Mouse (Mus musculus) granulocyte monocyte progenitor cell, adult 5-6 weeks (primary cell): Measurements from ENCODE around the gene Dpysl5. TPM values are rescaled to one million over a fixed set of nuclear protein-coding genes. Genes with fewer than 3 reads are reported as not detected.

Experiments used
- ATAC-seq: replicated peaks from 2 replicates; pipeline ENCODE4 v1.8.0; 2016; ENCODE audit warnings: mild to moderate bottlenecking, moderate TSS enrichment, inconsistent platforms; ENCODE audit not compliant: poor library complexity, severe bottlenecking
- total RNA-seq, 2 experiments: library from RNA; stranded (forward) in 1 of 2; stranded (reverse) in 1 of 2; fragments of 200-712, 200-1000 nt in 1 of 2; fragments of >200 nt in 1 of 2; fragmentation: Nextera tagmentation in 1 of 2; gene quantifications; 2 replicates each; pipeline ENCODE4 v1.2.3; 2014 to 2017

Gene Dpysl5
- total RNA-seq, 2 experiments from 2014 or later: not detected

DNA sequence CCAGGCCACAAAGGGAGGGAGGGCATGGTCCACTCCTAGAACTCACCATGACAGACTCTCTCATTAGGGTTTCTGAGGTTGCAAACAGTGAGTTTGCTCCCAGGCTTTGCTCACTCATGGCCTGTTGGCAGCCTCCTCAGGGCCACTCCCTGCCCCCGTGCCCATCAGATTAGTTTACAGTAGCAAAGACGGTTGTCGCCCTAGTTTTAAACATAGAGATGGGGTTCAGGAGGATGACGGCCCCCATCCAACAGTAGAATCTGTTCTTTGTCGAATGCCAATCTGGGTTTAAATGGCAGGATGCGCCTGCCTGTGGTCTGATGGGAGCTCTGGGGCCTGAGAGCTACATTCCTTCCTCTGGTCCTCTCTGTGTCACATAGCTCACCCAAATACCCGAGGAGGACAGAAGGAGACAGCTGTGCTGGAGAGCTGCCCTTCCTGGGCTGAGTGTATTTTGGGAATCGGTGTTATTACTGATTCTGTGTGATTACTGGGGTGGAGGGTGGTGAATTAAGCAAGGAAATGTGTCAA is 105.0 kb downstream of the Dpysl5 start:
- no peak for ATAC-seq

DNA sequence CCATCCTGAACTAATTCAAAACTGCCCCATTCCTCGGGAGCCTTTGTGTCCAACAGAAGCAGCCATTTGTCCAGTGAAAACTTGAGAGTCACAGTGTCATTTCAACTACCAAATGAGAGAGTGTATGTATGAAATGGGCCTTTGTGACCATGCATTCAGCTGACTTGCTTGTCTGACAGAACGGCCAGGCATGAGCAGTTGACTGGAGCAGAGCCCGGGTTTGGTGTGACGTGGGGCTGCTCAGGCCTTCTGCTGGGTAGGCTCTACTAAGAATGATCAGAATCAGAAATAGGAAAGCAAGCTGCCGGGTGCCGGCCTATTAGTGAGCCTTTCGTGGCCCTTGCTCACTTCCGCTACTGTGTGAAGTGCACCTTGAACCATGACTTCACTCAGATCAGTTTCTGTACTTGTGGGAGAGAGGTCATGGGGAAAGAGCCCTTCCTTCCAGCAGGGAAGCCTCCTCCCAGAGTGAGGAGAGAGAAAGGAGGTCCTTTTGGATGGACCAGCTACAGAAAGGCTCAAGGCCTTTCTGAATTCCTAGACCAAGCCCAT is 107.5 kb downstream of the Dpysl5 start:
- ATAC-seq: no peak

DNA sequence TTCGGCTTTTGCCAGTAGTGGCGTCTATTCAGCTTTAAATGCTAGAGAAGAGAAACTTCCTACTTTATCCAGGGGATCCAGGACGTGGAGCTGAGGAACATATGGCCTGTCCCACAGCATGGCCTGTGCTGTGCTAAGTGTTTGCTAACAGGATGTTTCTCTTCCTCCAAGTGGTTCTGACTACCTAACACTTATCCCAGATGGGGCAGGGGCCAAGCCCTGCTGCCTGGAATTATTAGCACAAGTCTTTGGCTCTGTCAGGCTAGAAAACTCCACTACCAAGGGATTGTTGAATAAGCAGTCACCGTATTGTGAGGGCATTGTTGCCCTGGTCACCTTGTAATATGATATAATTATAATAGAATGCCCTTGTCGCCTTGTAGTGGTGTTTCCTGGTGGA is 111.3 kb downstream of the Dpysl5 start:
- ATAC-seq: no peak

DNA sequence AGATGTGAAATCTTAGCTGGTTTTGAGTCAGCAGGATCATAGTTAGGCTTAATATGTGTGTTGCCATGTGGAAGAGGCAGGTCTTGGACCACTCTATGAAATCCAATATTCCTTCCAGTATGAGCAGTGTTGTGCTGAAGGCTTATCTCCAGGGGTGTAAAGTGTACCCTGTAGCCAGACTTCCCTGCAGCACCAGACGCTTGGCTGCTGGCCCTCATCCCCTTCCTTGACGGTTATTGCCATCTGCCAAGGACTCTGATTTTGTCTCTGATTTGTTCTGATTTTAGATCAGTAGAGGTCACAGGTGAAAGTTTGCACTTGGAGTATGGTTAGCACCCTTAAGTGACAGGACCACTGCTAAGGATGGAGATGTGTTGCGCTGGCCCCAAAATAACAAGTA is 111.7 kb downstream of the Dpysl5 start:
- ATAC-seq: no peak

DNA sequence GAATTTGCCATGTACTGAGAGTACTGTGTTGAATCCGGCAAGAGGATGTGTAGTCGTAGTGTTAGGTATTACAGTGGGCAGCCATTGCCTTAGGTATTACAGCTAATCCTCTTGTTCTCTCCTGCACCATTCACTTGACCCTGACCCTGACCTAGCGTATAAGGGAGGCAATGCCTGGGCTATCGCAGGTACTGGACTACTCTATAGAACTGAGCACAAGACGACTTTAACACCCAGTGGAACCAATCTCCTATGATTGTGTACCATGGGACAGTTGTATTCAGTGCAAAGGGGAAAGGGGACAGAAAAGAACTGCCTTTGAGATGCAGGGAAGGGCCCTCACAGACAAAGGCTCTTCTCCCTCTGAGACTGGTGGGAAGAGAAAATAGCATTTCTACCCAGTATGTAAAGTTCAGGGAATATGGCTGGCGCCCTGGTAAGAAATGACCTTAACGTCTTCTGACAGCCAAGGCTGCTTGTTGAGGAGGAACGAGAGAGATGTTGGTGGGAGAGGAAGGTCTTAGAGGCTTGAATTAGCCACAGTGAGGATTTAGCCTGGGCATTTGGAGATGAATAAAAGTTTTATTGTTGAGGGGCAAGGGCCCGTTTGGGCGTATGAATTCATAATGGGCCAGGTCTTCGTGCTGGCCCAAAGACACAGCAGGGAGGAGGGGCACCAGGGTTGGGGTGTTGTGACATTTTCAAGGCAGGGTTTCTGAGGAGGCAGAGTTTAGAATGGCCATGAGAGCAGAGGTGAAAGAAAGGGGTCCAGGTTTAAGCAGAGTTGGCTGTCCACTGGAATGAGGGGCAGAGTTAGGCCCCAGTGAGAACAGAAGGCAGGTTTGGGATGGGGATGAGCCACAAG is 113.0 kb downstream of the Dpysl5 start:
- no peak for ATAC-seq

DNA sequence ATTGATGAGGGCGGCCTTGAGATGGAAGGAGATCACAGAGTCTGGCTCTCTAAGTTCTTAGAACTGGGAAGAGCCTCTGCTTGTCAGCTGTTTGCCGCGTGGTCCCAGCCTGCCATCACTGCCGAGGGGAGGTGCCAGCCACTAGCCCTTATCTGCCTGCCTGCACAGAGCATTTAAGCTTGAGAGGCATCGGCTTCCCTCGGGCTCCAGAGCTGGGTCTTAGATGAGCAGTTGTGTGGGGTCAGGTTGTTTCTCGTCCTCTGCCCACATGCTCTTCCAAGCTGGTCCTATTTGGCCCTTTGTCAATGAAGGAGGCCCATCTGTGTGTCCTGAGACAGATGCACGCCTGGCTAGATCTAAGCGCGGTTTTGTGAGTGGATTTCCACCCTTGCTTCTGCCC is 113.8 kb downstream of the Dpysl5 start:
- ATAC-seq: no peak

DNA sequence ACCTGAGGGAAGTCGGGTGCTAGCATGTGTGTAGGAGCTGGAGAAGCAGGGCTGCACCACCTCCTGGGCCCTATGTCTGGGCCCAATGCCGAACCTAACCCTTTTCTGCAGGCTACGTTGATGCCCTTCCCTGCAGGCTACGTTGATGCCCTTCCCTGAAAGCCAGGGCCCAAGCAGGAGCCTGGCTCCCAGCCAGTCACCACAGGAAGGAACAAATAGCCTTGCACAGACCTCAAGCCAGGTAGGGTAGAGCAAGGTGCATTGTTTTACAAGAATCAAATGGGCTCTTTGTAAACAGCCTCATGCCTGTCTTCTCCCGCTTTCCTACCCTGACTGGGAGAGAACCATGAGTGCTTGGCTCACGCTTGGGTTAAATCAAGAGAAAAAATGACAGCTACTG is 114.5 kb downstream of the Dpysl5 start:
- no peak for ATAC-seq

DNA sequence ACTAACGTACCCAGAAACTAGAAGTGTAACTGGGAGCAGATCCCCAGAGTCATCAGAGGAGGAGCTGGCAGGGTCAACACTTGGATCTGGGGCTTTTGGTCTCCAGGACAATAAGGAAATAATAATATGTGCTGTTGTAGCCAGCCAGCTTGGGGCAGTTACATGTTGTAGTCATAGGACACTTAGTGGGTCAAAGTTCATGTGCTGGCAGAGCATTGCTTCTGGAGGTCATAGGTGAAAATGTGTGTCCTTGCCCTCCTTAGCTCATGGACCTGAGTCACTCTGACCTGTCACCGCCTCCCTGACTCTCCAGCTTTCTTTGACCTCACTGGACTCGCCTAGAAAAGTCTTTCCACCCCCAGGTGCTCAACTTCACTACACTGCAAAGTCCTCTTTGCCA is 122.1 kb downstream of the Dpysl5 start:
- ATAC-seq: no peak

DNA sequence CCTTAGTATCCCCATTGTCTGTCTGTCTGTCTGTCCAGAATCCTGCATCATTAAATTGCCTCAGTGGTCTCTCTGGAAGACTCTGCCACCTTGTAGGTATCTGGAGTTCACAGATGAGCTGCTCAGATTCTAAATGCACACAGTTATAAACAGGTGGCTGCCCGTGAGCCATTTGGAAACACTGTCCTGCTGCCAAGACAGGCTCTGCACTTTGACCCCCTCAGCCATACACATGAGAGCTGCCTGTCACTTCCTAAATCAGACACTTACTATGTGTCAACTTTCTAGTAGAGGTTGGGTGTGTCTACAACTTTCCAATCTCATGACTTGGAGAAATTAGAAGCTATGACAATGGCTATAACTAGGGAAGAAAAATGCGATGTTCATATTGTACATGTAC is 128.4 kb downstream of the Dpysl5 start:
- ATAC-seq: no peak

DNA sequence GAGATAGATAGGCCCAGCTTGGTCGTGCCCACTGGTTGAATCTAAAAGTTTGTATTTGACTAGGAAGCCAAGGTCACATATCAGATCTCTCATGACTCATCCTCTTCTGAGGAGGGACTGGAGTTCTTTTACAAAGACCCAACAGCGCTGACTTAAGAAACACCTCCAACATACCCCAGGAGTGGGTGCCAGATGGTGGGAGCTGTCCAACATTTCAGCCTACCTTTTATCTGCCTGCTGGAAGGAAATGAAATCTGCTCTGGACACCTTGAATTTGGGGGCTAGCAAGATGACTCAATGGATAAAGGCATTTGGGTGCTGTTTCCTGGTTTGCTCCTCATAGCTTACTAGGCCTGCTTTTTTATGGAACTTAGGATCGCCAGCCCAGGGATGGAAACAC is 130.5 kb downstream of the Dpysl5 start:
- no peak for ATAC-seq

Other genes starting within 250 kb of the Dpysl5 start
- not detected in 2 replicates for gene Otof, start 249.6 kb upstream of the Dpysl5 start, total RNA-seq (2014; fragmentation: Nextera tagmentation)
- not detected in 2 replicates for gene Otof, start 249.6 kb upstream of the Dpysl5 start, total RNA-seq (2017)
- not detected in 2 replicates for gene 1700001C02Rik, start 245.5 kb upstream of the Dpysl5 start, total RNA-seq (2014; fragmentation: Nextera tagmentation)
- not detected in 2 replicates for gene 1700001C02Rik, start 245.5 kb upstream of the Dpysl5 start, total RNA-seq (2017)
- not detected in 2 replicates for gene Cib4, start 165.7 kb upstream of the Dpysl5 start, total RNA-seq (2014; fragmentation: Nextera tagmentation)
- not detected in 2 replicates for gene Cib4, start 165.7 kb upstream of the Dpysl5 start, total RNA-seq (2017)
- not detected in 2 replicates for gene Kcnk3, start 123.4 kb upstream of the Dpysl5 start, total RNA-seq (2014; fragmentation: Nextera tagmentation)
- not detected in 2 replicates for gene Kcnk3, start 123.4 kb upstream of the Dpysl5 start, total RNA-seq (2017)
- gene Slc35f6, start 63.6 kb upstream of the Dpysl5 start, total RNA-seq (2014; fragmentation: Nextera tagmentation): 11.8 and 15.4 TPM in 2 replicates
- gene Slc35f6, start 63.6 kb upstream of the Dpysl5 start, total RNA-seq (2017): 2.8 and 6.6 TPM in 2 replicates
- gene Cenpa, start 44.8 kb upstream of the Dpysl5 start, total RNA-seq (2014; fragmentation: Nextera tagmentation): 78.6 and 110 TPM in 2 replicates
- gene Cenpa, start 44.8 kb upstream of the Dpysl5 start, total RNA-seq (2017): 84.8 and 124 TPM in 2 replicates
- not detected in 2 replicates for gene Mapre3, start 103.1 kb downstream of the Dpysl5 start, total RNA-seq (2014; fragmentation: Nextera tagmentation)
- not detected in 2 replicates for gene Mapre3, start 103.1 kb downstream of the Dpysl5 start, total RNA-seq (2017)
- 40.7 and 48.5 TPM in 2 replicates for gene Tmem214, start 156.4 kb downstream of the Dpysl5 start, total RNA-seq (2014; fragmentation: Nextera tagmentation)
- 21.5 and 24.9 TPM in 2 replicates for gene Tmem214, start 156.4 kb downstream of the Dpysl5 start, total RNA-seq (2017)
- gene Agbl5, start 177.1 kb downstream of the Dpysl5 start, total RNA-seq (2014; fragmentation: Nextera tagmentation): 8.9 and 27.6 TPM in 2 replicates
- 7.7 and 12.5 TPM in 2 replicates for gene Agbl5, start 177.1 kb downstream of the Dpysl5 start, total RNA-seq (2017)
- gene Ost4, start 196.2 kb downstream of the Dpysl5 start, total RNA-seq (2014; fragmentation: Nextera tagmentation): 361 and 454 TPM in 2 replicates
- gene Ost4, start 196.2 kb downstream of the Dpysl5 start, total RNA-seq (2017): 300 and 325 TPM in 2 replicates
- 78.8 and 147 TPM in 2 replicates for gene Emilin1, start 201.8 kb downstream of the Dpysl5 start, total RNA-seq (2014; fragmentation: Nextera tagmentation)
- 124 and 152 TPM in 2 replicates for gene Emilin1, start 201.8 kb downstream of the Dpysl5 start, total RNA-seq (2017)
- 84.7 and 111 TPM in 2 replicates for gene Khk, start 209.9 kb downstream of the Dpysl5 start, total RNA-seq (2014; fragmentation: Nextera tagmentation)
- gene Khk, start 209.9 kb downstream of the Dpysl5 start, total RNA-seq (2017): 66.4 and 80.2 TPM in 2 replicates
- gene Cgref1, start 234.0 kb downstream of the Dpysl5 start, total RNA-seq (2014; fragmentation: Nextera tagmentation): not detected in 2 replicates
- 0.62 TPM in 1 of 2 replicates, not detected in the other for gene Cgref1, start 234.0 kb downstream of the Dpysl5 start, total RNA-seq (2017)
- gene Preb, start 248.8 kb downstream of the Dpysl5 start, total RNA-seq (2014; fragmentation: Nextera tagmentation): 103 and 127 TPM in 2 replicates
- 42.7 and 67.9 TPM in 2 replicates for gene Preb, start 248.8 kb downstream of the Dpysl5 start, total RNA-seq (2017)